Mouse (Mus musculus) small intestine, adult 10 weeks (tissue): ENCODE data around the gene Olfr1256. TPM values are rescaled to one million over a fixed set of nuclear protein-coding genes. Genes with fewer than 3 reads are reported as not detected.

Source experiments
- polyA plus RNA-seq: library from polyadenylated mRNA; stranded (reverse); fragments of 350-450 nt; fragmentation: Illumina TruSeq; extraction: RNeasy Lipid Tissue Mini Kit (QIAGEN cat#74804); gene quantifications from one replicate; pipeline ENCODE4 v1.2.3, GENCODE M21; 2014; ENCODE audit warnings: low replicate concordance

Gene Olfr1256
- polyA plus RNA-seq = not detected

GRCm38 (mm10) chr2:89841455-89841854 lies at the start of gene Olfr1256:
Olfr1256 (minus strand) TSS chr2:89841555.

GRCm38 (mm10) chr2:89878137-89878536 lies 36.8 kb upstream of the Olfr1256 start, which contains the start of gene Olfr1257:
Olfr1257 (plus strand) TSS chr2:89878437.

GRCm38 (mm10) chr2:89848105-89848504 lies 6.8 kb upstream of the Olfr1256 start, which contains the start of gene Olfr48:
Olfr48 (minus strand) TSS chr2:89848205.

DNA sequence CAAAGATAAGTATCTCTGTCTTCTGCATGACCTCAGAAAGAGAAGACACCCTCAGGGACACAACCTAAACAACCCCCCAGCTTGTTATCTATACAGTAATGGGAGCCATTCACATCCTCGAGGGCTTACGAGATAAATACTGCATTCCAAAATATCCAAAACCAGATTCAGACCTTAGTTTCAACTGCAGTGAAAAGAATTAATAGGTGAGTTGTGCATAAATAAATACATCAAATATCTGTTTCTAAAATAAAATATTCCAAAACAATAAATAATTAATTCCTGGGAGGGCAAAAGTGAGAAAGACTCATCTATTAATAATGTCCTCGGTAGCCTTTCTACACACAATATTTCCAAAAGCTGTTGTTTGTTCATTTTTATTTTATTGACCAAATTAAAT lies 29.6 kb downstream of the Olfr1256 start, which contains the start of gene Olfr1255:
TSS of gene Olfr1255 (plus strand) at position 301 of the 400 bp plus-strand sequence.

GRCm38 (mm10) chr2:89793519-89793918 lies 47.8 kb downstream of the Olfr1256 start, which contains the start of gene Olfr1254:
Olfr1254 (minus strand) TSS chr2:89793619.

Other genes with a start within 250 kb of the Olfr1256 start
- not detected for gene Olfr1246, start 248.4 kb downstream of the Olfr1256 start, polyA plus RNA-seq
- not detected for gene Olfr1247, start 227.4 kb downstream of the Olfr1256 start, polyA plus RNA-seq
- gene Olfr1248, start 223.3 kb downstream of the Olfr1256 start, polyA plus RNA-seq = not detected
- gene Olfr1249, start 206.6 kb downstream of the Olfr1256 start, polyA plus RNA-seq = not detected
- not detected for gene Olfr1250, start 180.1 kb downstream of the Olfr1256 start, polyA plus RNA-seq
- gene Olfr1251, start 169.6 kb downstream of the Olfr1256 start, polyA plus RNA-seq = not detected
- not detected for gene Olfr1252, start 116.5 kb downstream of the Olfr1256 start, polyA plus RNA-seq
- not detected for gene Olfr1253, start 84.5 kb downstream of the Olfr1256 start, polyA plus RNA-seq
- gene Olfr1254, start 47.9 kb downstream of the Olfr1256 start, polyA plus RNA-seq = not detected
- gene Olfr1255, start 29.5 kb downstream of the Olfr1256 start, polyA plus RNA-seq = not detected
- not detected for gene Olfr48, start 6.7 kb upstream of the Olfr1256 start, polyA plus RNA-seq
- not detected for gene Olfr1257, start 36.9 kb upstream of the Olfr1256 start, polyA plus RNA-seq
- not detected for gene Olfr1258, start 85.8 kb upstream of the Olfr1256 start, polyA plus RNA-seq
- gene Olfr1259, start 107.1 kb upstream of the Olfr1256 start, polyA plus RNA-seq = not detected
- not detected for gene Olfr1260, start 132.8 kb upstream of the Olfr1256 start, polyA plus RNA-seq
- gene Olfr1261, start 149.7 kb upstream of the Olfr1256 start, polyA plus RNA-seq = not detected
- not detected for gene Olfr1262, start 158.6 kb upstream of the Olfr1256 start, polyA plus RNA-seq
- not detected for gene Olfr1263, start 170.6 kb upstream of the Olfr1256 start, polyA plus RNA-seq
- not detected for gene Olfr1264, start 184.0 kb upstream of the Olfr1256 start, polyA plus RNA-seq
- gene Olfr1265, start 193.8 kb upstream of the Olfr1256 start, polyA plus RNA-seq = not detected
- not detected for gene Olfr140, start 222.0 kb upstream of the Olfr1256 start, polyA plus RNA-seq